Mouse (Mus musculus): ENCODE measurements around the gene Ppp1r10. TPM values are rescaled to one million over a fixed set of nuclear protein-coding genes. Genes with fewer than 3 reads are reported as not detected.

Ppp1r10 gene
- polyA plus RNA-seq, 1 experiment from 2014 or later, result 43.9 TPM

GRCm38 (mm10) chr17:35896781-35897643, 19.2 kb upstream of the Ppp1r10 start, which contains the start of gene 2310061I04Rik:
TSS of gene 2310061I04Rik (minus strand) at chr17:35897431.
- Histone ChIP-seq H3K4me3 (ENCODE audit: low read depth, low read length) (peak within 1 kb of the TSS; percentile 52), H3K27ac (replicated peaks; ENCODE audit: low read depth, low read length) (peak within 1 kb of the TSS; percentile 72; the same call in 1 of the 2 replicates), H3K9ac (ENCODE audit: low read length) (peak within 1 kb of the TSS; percentile 79), H3K9me3 (ENCODE audit: control insufficient read depth, low read length) (no peaks in the 10 kb centered on the region), H3K4me2 (ENCODE audit: low read depth, severe bottlenecking) (peak within 1 kb of the TSS; percentile 92), H3K36me3 (ENCODE audit: control insufficient read depth, insufficient read depth, low read length) (peaks cover 10% of the 10 kb centered on the region), H3K27me3 (ENCODE audit: control insufficient read depth, insufficient read depth, low read length) (no peaks in the 10 kb centered on the region), H3K4me1 (ENCODE audit: control insufficient read depth, insufficient read depth, low read length) (peaks cover 4% of the 10 kb centered on the region; the same call in 1 of the 2 replicates)
- under 1% methylated on average over 54 of the region's 86 CpGs for WGBS
- ATAC-seq (ENCODE audit: insufficient number of reproducible peaks, low FRiP score, low TSS enrichment, low read depth) (peak; percentile 92), DNase-seq (ENCODE audit: low spot score) (peak; percentile 88)

GRCm38 (mm10) chr17:35897644-35898573, 18.3 kb upstream of the Ppp1r10 start:
- Histone ChIP-seq H3K9ac (ENCODE audit: low read length) (peak overlapping the region; percentile 79; the same call in 1 of the 2 replicates), H3K4me3 (ENCODE audit: low read depth, low read length) (peak overlapping the region; percentile 52; the same call in 1 of the 2 replicates), H3K4me2 (ENCODE audit: low read depth, severe bottlenecking) (peak overlapping the region; percentile 92), H3K9me3 (ENCODE audit: control insufficient read depth, low read length) (no peaks in the 10 kb centered on the region), H3K27ac (replicated peaks; ENCODE audit: low read depth, low read length) (no peak overlapping the region; the same call in 1 of the 2 replicates), H3K27me3 (ENCODE audit: control insufficient read depth, insufficient read depth, low read length) (no peaks in the 10 kb centered on the region), H3K4me1 (ENCODE audit: control insufficient read depth, insufficient read depth, low read length) (peaks cover 4% of the 10 kb centered on the region; the same call in 1 of the 2 replicates), H3K36me3 (ENCODE audit: control insufficient read depth, insufficient read depth, low read length) (peaks cover 6% of the 10 kb centered on the region; the same call in 1 of the 2 replicates)
- WGBS, result 45% methylated on average over 23 of the region's 23 CpGs
- peak; percentile 33 for DNase-seq (ENCODE audit: low spot score)
- peak; percentile 51; the same call in 1 of the 2 replicates for ATAC-seq (ENCODE audit: insufficient number of reproducible peaks, low FRiP score, low TSS enrichment, low read depth)

GRCm38 (mm10) chr17:35900636-35901035, 15.6 kb upstream of the Ppp1r10 start:
- H3K4me2 ChIP-seq (ENCODE audit: low read depth, severe bottlenecking), result no peak overlapping the region
- ATAC-seq (ENCODE audit: insufficient number of reproducible peaks, low FRiP score, low TSS enrichment, low read depth) (no peak), DNase-seq (ENCODE audit: low spot score) (no peak)
- WGBS, result 84% methylated on average over 3 of the region's 3 CpGs
- no peaks in the 10 kb centered on the region for H3K9me3 ChIP-seq (ENCODE audit: control insufficient read depth, low read length)
- no peak overlapping the region for H3K9ac ChIP-seq (ENCODE audit: low read length)
- no peak overlapping the region for H3K4me3 ChIP-seq (ENCODE audit: low read depth, low read length)
- no peak overlapping the region for H3K27ac ChIP-seq (replicated peaks; ENCODE audit: low read depth, low read length)
- peaks cover 4% of the 10 kb centered on the region; the same call in 1 of the 2 replicates for H3K4me1 ChIP-seq (ENCODE audit: control insufficient read depth, insufficient read depth, low read length)
- H3K27me3 ChIP-seq (ENCODE audit: control insufficient read depth, insufficient read depth, low read length), result no peaks in the 10 kb centered on the region
- peaks cover 10% of the 10 kb centered on the region for H3K36me3 ChIP-seq (ENCODE audit: control insufficient read depth, insufficient read depth, low read length)

- no peak for ATAC-seq (ENCODE audit: insufficient number of reproducible peaks, low FRiP score, low TSS enrichment, low read depth)
- WGBS, result 91% methylated on average over 9 of the region's 9 CpGs
- Histone ChIP-seq H3K9me3 (ENCODE audit: control insufficient read depth, low read length) (no peaks in the 10 kb centered on the region), H3K4me1 (ENCODE audit: control insufficient read depth, insufficient read depth, low read length) (no peaks in the 10 kb centered on the region), H3K4me2 (ENCODE audit: low read depth, severe bottlenecking) (no peak overlapping the region), H3K4me3 (ENCODE audit: low read depth, low read length) (no peak overlapping the region), H3K27ac (replicated peaks; ENCODE audit: low read depth, low read length) (no peak overlapping the region), H3K36me3 (ENCODE audit: control insufficient read depth, insufficient read depth, low read length) (peaks cover 10% of the 10 kb centered on the region), H3K9ac (ENCODE audit: low read length) (no peak overlapping the region), H3K27me3 (ENCODE audit: control insufficient read depth, insufficient read depth, low read length) (no peaks in the 10 kb centered on the region)
- DNase-seq (ENCODE audit: low spot score), result no peak
These were observed 12.8 kb upstream of the Ppp1r10 start for GRCm38 (mm10) chr17:35903343-35903991.

- Histone ChIP-seq H3K9me3 (ENCODE audit: control insufficient read depth, low read length) (no peaks in the 10 kb centered on the region), H3K9ac (ENCODE audit: low read length) (no peak overlapping the region), H3K4me3 (ENCODE audit: low read depth, low read length) (no peak overlapping the region), H3K27ac (replicated peaks; ENCODE audit: low read depth, low read length) (no peak overlapping the region), H3K36me3 (ENCODE audit: control insufficient read depth, insufficient read depth, low read length) (peaks cover 10% of the 10 kb centered on the region), H3K4me2 (ENCODE audit: low read depth, severe bottlenecking) (no peak overlapping the region), H3K4me1 (ENCODE audit: control insufficient read depth, insufficient read depth, low read length) (peaks cover 2% of the 10 kb centered on the region), H3K27me3 (ENCODE audit: control insufficient read depth, insufficient read depth, low read length) (no peaks in the 10 kb centered on the region)
- 82% methylated on average over 4 of the region's 4 CpGs for WGBS
- ATAC-seq (ENCODE audit: insufficient number of reproducible peaks, low FRiP score, low TSS enrichment, low read depth) (no peak), DNase-seq (ENCODE audit: low spot score) (no peak)
These were observed 12.3 kb upstream of the Ppp1r10 start for GRCm38 (mm10) chr17:35903992-35904355.

GRCm38 (mm10) chr17:35905587-35905986, 10.6 kb upstream of the Ppp1r10 start:
- no peak for ATAC-seq (ENCODE audit: insufficient number of reproducible peaks, low FRiP score, low TSS enrichment, low read depth)
- WGBS, result 98% methylated on average over 1 of the region's 1 CpGs
- H3K4me2 ChIP-seq (ENCODE audit: low read depth, severe bottlenecking), result no peak overlapping the region

GRCm38 (mm10) chr17:35907609-35908008, 8.6 kb upstream of the Ppp1r10 start:
- Histone ChIP-seq H3K4me2 (ENCODE audit: low read depth, severe bottlenecking) (no peak overlapping the region), H3K4me3 (ENCODE audit: low read depth, low read length) (no peak overlapping the region), H3K9me3 (ENCODE audit: control insufficient read depth, low read length) (no peaks in the 10 kb centered on the region), H3K36me3 (ENCODE audit: control insufficient read depth, insufficient read depth, low read length) (peaks cover 7% of the 10 kb centered on the region), H3K4me1 (ENCODE audit: control insufficient read depth, insufficient read depth, low read length) (peaks cover 7% of the 10 kb centered on the region), H3K27ac (replicated peaks; ENCODE audit: low read depth, low read length) (no peak overlapping the region), H3K9ac (ENCODE audit: low read length) (no peak overlapping the region), H3K27me3 (ENCODE audit: control insufficient read depth, insufficient read depth, low read length) (no peaks in the 10 kb centered on the region)
- DNase-seq (ENCODE audit: low spot score), result no peak
- no peak for ATAC-seq (ENCODE audit: insufficient number of reproducible peaks, low FRiP score, low TSS enrichment, low read depth)
- WGBS, result 84% methylated on average over 2 of the region's 2 CpGs

More at GRCm38 (mm10) chr17:35905587-35905986, 10.6 kb upstream of the Ppp1r10 start:
- Histone ChIP-seq H3K9me3 (ENCODE audit: control insufficient read depth, low read length) (no peaks in the 10 kb centered on the region), H3K36me3 (ENCODE audit: control insufficient read depth, insufficient read depth, low read length) (peaks cover 7% of the 10 kb centered on the region), H3K27ac (replicated peaks; ENCODE audit: low read depth, low read length) (no peak overlapping the region), H3K4me1 (ENCODE audit: control insufficient read depth, insufficient read depth, low read length) (peaks cover 7% of the 10 kb centered on the region), H3K27me3 (ENCODE audit: control insufficient read depth, insufficient read depth, low read length) (no peaks in the 10 kb centered on the region), H3K4me3 (ENCODE audit: low read depth, low read length) (no peak overlapping the region), H3K9ac (ENCODE audit: low read length) (no peak overlapping the region)
- DNase-seq (ENCODE audit: low spot score), result no peak

All from limb, embryonic 11.5 days (tissue).